Mouse (Mus musculus): Measurements from ENCODE around the gene Ddx49. TPM values are rescaled to one million over a fixed set of nuclear protein-coding genes. Genes with fewer than 3 reads are reported as not detected.

Gene Ddx49
- polyA plus RNA-seq, 1 experiment from 2014 or later = 47.4 TPM

- 35% methylated on average over 13 of the region's 14 CpGs for WGBS
- peaks cover 7% of the 10 kb centered on the region for H3K4me1 ChIP-seq (ENCODE audit: control insufficient read depth, insufficient read depth, low read length)
- H3K4me2 ChIP-seq (ENCODE audit: low read depth, low read length) = peak within 1 kb of the TSS; percentile 43
- peak within 1 kb of the TSS; percentile 13; the same call in 1 of the 2 replicates for H3K4me3 ChIP-seq (ENCODE audit: low read depth, low read length)
- no peak within 1 kb of the TSS for H3K27ac ChIP-seq (replicated peaks; ENCODE audit: low read depth, low read length)
- H3K9me3 ChIP-seq (ENCODE audit: control insufficient read depth, low read length) = no peaks in the 10 kb centered on the region
- H3K27me3 ChIP-seq (replicated peaks; ENCODE audit: control insufficient read depth, insufficient read depth, low read length) = no peaks in the 10 kb centered on the region; the same call in 1 of the 2 replicates
- DNase-seq (ENCODE audit: low spot score) = no peak
- no peak for ATAC-seq (ENCODE audit: low read depth)
- peaks cover 62% of the 10 kb centered on the region for H3K36me3 ChIP-seq (ENCODE audit: control insufficient read depth, insufficient read depth, low read length)
- H3K9ac ChIP-seq (ENCODE audit: low read depth, low read length) = peak within 1 kb of the TSS; percentile 17; the same call in 1 of the 2 replicates
Measured at GRCm38 (mm10) chr8:70329124-70329834, 27.0 kb upstream of the Ddx49 start, which contains the start of gene Gdf1. TSS of gene Gdf1 (plus strand) at chr8:70329817.

- no peaks in the 10 kb centered on the region for H3K9me3 ChIP-seq (ENCODE audit: control insufficient read depth, low read length)
- H3K4me3 ChIP-seq (ENCODE audit: low read depth, low read length) = no peak overlapping the region
- no peaks in the 10 kb centered on the region; the same call in 1 of the 2 replicates for H3K27me3 ChIP-seq (replicated peaks; ENCODE audit: control insufficient read depth, insufficient read depth, low read length)
- DNase-seq (ENCODE audit: low spot score) = no peak
- no peak overlapping the region for H3K4me2 ChIP-seq (ENCODE audit: low read depth, low read length)
- H3K27ac ChIP-seq (replicated peaks; ENCODE audit: low read depth, low read length) = no peak overlapping the region
- WGBS = 93% methylated on average over 6 of the region's 6 CpGs
- H3K36me3 ChIP-seq (ENCODE audit: control insufficient read depth, insufficient read depth, low read length) = peaks cover 57% of the 10 kb centered on the region
- no peak overlapping the region for H3K9ac ChIP-seq (ENCODE audit: low read depth, low read length)
- ATAC-seq (ENCODE audit: low read depth) = no peak
- H3K4me1 ChIP-seq (ENCODE audit: control insufficient read depth, insufficient read depth, low read length) = peaks cover 7% of the 10 kb centered on the region
Measured at GRCm38 (mm10) chr8:70327512-70327911, 25.2 kb upstream of the Ddx49 start.

- no peaks in the 10 kb centered on the region for H3K27me3 ChIP-seq (replicated peaks; ENCODE audit: control insufficient read depth, insufficient read depth, low read length)
- H3K9me3 ChIP-seq (ENCODE audit: control insufficient read depth, low read length) = no peaks in the 10 kb centered on the region
- no peak for DNase-seq (ENCODE audit: low spot score)
- WGBS = 86% methylated on average over 3 of the region's 3 CpGs
- no peak for ATAC-seq (ENCODE audit: low read depth)
- H3K36me3 ChIP-seq (ENCODE audit: control insufficient read depth, insufficient read depth, low read length) = peaks cover 44% of the 10 kb centered on the region
- no peak overlapping the region for H3K4me2 ChIP-seq (ENCODE audit: low read depth, low read length)
- no peak overlapping the region for H3K4me3 ChIP-seq (ENCODE audit: low read depth, low read length)
- H3K27ac ChIP-seq (replicated peaks; ENCODE audit: low read depth, low read length) = no peak overlapping the region
- no peaks in the 10 kb centered on the region for H3K4me1 ChIP-seq (ENCODE audit: control insufficient read depth, insufficient read depth, low read length)
- H3K9ac ChIP-seq (ENCODE audit: low read depth, low read length) = no peak overlapping the region
Measured at GRCm38 (mm10) chr8:70323716-70324115, 21.4 kb upstream of the Ddx49 start.

- H3K4me2 ChIP-seq (ENCODE audit: low read depth, low read length) = no peak overlapping the region; the same call in 1 of the 2 replicates
- 77% methylated on average over 5 of the region's 5 CpGs for WGBS
Measured at GRCm38 (mm10) chr8:70317872-70318271, 15.6 kb upstream of the Ddx49 start.

GRCm38 (mm10) chr8:70316511-70317504 is 14.5 kb upstream of the Ddx49 start:
- H3K9ac ChIP-seq (ENCODE audit: low read depth, low read length) = peak overlapping the region; percentile 74
- 8% methylated on average over 14 of the region's 15 CpGs for WGBS

More at GRCm38 (mm10) chr8:70317872-70318271, 15.6 kb upstream of the Ddx49 start:
- no peaks in the 10 kb centered on the region for H3K9me3 ChIP-seq (ENCODE audit: control insufficient read depth, low read length)
- no peak overlapping the region for H3K9ac ChIP-seq (ENCODE audit: low read depth, low read length)
- ATAC-seq (ENCODE audit: low read depth) (no peak), DNase-seq (ENCODE audit: low spot score) (no peak)
- H3K4me1 ChIP-seq (ENCODE audit: control insufficient read depth, insufficient read depth, low read length) = peaks cover 20% of the 10 kb centered on the region
- no peaks in the 10 kb centered on the region for H3K27me3 ChIP-seq (replicated peaks; ENCODE audit: control insufficient read depth, insufficient read depth, low read length)
- H3K4me3 ChIP-seq (ENCODE audit: low read depth, low read length) = no peak overlapping the region
- H3K27ac ChIP-seq (replicated peaks; ENCODE audit: low read depth, low read length) = no peak overlapping the region; the same call in 1 of the 2 replicates
- H3K36me3 ChIP-seq (ENCODE audit: control insufficient read depth, insufficient read depth, low read length) = peaks cover 23% of the 10 kb centered on the region

GRCm38 (mm10) chr8:70315624-70316510 is 13.6 kb upstream of the Ddx49 start, which contains the start of gene Cers1:
TSS of gene Cers1 (plus strand) at chr8:70315775.
- H3K4me2 ChIP-seq (ENCODE audit: low read depth, low read length) = peak within 1 kb of the TSS; percentile 80
- H3K27me3 ChIP-seq (replicated peaks; ENCODE audit: control insufficient read depth, insufficient read depth, low read length) = no peaks in the 10 kb centered on the region
- peaks cover 20% of the 10 kb centered on the region for H3K4me1 ChIP-seq (ENCODE audit: control insufficient read depth, insufficient read depth, low read length)
- ATAC-seq (ENCODE audit: low read depth) (peak; percentile 69), DNase-seq (ENCODE audit: low spot score) (peak; percentile 87)
- no peaks in the 10 kb centered on the region for H3K9me3 ChIP-seq (ENCODE audit: control insufficient read depth, low read length)
- H3K36me3 ChIP-seq (ENCODE audit: control insufficient read depth, insufficient read depth, low read length) = peaks cover 29% of the 10 kb centered on the region
- peak within 1 kb of the TSS; percentile 65 for H3K4me3 ChIP-seq (ENCODE audit: low read depth, low read length)
- 2% methylated on average over 52 of the region's 66 CpGs for WGBS
- peak within 1 kb of the TSS; percentile 74 for H3K9ac ChIP-seq (ENCODE audit: low read depth, low read length)
- peak within 1 kb of the TSS; percentile 75 for H3K27ac ChIP-seq (replicated peaks; ENCODE audit: low read depth, low read length)

More at GRCm38 (mm10) chr8:70316511-70317504, 14.5 kb upstream of the Ddx49 start:
- H3K4me1 ChIP-seq (ENCODE audit: control insufficient read depth, insufficient read depth, low read length) = peaks cover 20% of the 10 kb centered on the region
- H3K27me3 ChIP-seq (replicated peaks; ENCODE audit: control insufficient read depth, insufficient read depth, low read length) = no peaks in the 10 kb centered on the region
- ATAC-seq (ENCODE audit: low read depth) (peak; percentile 87), DNase-seq (ENCODE audit: low spot score) (peak; percentile 97)
- H3K9me3 ChIP-seq (ENCODE audit: control insufficient read depth, low read length) = no peaks in the 10 kb centered on the region
- peak overlapping the region; percentile 80 for H3K4me2 ChIP-seq (ENCODE audit: low read depth, low read length)
- H3K36me3 ChIP-seq (ENCODE audit: control insufficient read depth, insufficient read depth, low read length) = peaks cover 26% of the 10 kb centered on the region
- peak overlapping the region; percentile 75 for H3K27ac ChIP-seq (replicated peaks; ENCODE audit: low read depth, low read length)
- peak overlapping the region; percentile 65 for H3K4me3 ChIP-seq (ENCODE audit: low read depth, low read length)

- ATAC-seq (ENCODE audit: low read depth) = no peak
- Histone ChIP-seq H3K36me3 (ENCODE audit: control insufficient read depth, insufficient read depth, low read length) (peaks cover 52% of the 10 kb centered on the region), H3K9ac (ENCODE audit: low read depth, low read length) (no peak overlapping the region), H3K4me1 (ENCODE audit: control insufficient read depth, insufficient read depth, low read length) (peaks cover 20% of the 10 kb centered on the region), H3K4me3 (ENCODE audit: low read depth, low read length) (no peak overlapping the region), H3K9me3 (ENCODE audit: control insufficient read depth, low read length) (no peaks in the 10 kb centered on the region), H3K27me3 (replicated peaks; ENCODE audit: control insufficient read depth, insufficient read depth, low read length) (no peaks in the 10 kb centered on the region), H3K27ac (replicated peaks; ENCODE audit: low read depth, low read length) (no peak overlapping the region), H3K4me2 (ENCODE audit: low read depth, low read length) (no peak overlapping the region)
- WGBS = 71% methylated on average over 2 of the region's 2 CpGs
- DNase-seq (ENCODE audit: low spot score) = no peak
Measured at GRCm38 (mm10) chr8:70313399-70313798, 11.1 kb upstream of the Ddx49 start.

Measured in embryonic facial prominence, embryonic 14.5 days (tissue).